Mouse (Mus musculus): Measurements from ENCODE around the gene Upf3b. TPM values are rescaled to one million over a fixed set of nuclear protein-coding genes. Genes with fewer than 3 reads are reported as not detected.
A peak's percentile ranks its signal among the peaks of the same experiment; 100 is the strongest.

The Upf3b gene
- polyA plus RNA-seq, 1 experiment from 2014 or later = 19.4 TPM

DNA sequence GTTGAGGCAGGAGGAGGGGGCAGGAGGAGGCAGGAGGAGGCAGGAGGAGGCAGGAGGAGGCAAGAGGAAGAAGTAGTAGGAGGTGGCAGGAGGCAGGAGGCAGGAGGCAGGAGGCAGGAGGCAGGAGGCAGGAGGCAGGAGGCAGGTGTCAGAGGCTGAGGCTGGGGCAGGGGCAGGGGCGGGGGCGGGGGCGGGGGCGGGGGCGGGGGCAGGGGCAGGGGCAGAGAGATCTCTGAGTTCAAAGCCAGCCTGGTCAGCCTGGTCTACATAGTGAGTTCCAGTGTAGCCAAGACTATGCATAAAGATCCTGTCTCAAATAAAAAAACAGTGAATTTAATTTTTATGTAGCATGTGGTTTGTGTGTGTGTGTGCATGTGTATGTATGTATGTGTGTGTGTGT, 7.0 kb upstream of the Upf3b start:
- Histone ChIP-seq H3K9me3 (replicated peaks; ENCODE audit: control insufficient read depth, low read length) (no peaks in the 10 kb centered on the region), H3K4me3 (replicated peaks; ENCODE audit: low read length) (no peak overlapping the region), H3K9ac (ENCODE audit: low read length) (no peak overlapping the region), H3K27me3 (ENCODE audit: control insufficient read depth, insufficient read depth, low read length) (no peaks in the 10 kb centered on the region), H3K27ac (ENCODE audit: low read length) (no peak overlapping the region), H3K36me3 (ENCODE audit: control insufficient read depth, insufficient read depth, low read length) (no peaks in the 10 kb centered on the region), H3K4me1 (ENCODE audit: control insufficient read depth, insufficient read depth, low read length) (no peaks in the 10 kb centered on the region), H3K4me2 (ENCODE audit: low read depth, low read length) (no peak overlapping the region)
- no CpG with 5 or more reads among the region's 5 CpGs for WGBS
- ATAC-seq (ENCODE audit: insufficient read depth, low FRiP score) = 0 out of 2 replicates have a peak, but pooled peaks have one; percentile 53

DNA sequence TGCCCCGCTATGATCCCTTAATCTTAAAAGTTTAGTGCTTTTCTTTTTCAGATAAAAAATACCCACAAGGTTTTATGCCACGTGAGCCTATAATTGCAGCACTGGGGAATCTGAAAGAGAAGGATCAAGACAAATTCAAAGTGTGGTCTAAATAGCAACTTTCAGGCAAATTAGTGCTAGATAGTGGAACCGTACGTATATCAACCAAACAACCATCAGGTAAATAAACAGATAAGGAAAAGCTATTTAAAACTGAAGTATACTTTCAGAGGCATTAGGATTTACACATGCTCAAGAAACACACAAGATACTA, 715 bp upstream of the Upf3b start:
- no peak overlapping the region for H3K4me2 ChIP-seq (ENCODE audit: low read depth, low read length)
- H3K27ac ChIP-seq (ENCODE audit: low read length) = no peak overlapping the region
- WGBS = 82% methylated on average over 4 of the region's 4 CpGs
- H3K4me1 ChIP-seq (ENCODE audit: control insufficient read depth, insufficient read depth, low read length) = no peaks in the 10 kb centered on the region
- no peak overlapping the region for H3K4me3 ChIP-seq (replicated peaks; ENCODE audit: low read length)
- no peak for ATAC-seq (ENCODE audit: insufficient read depth, low FRiP score)
- no peaks in the 10 kb centered on the region for H3K9me3 ChIP-seq (replicated peaks; ENCODE audit: control insufficient read depth, low read length)
- no peak overlapping the region for H3K9ac ChIP-seq (ENCODE audit: low read length)
- no peaks in the 10 kb centered on the region for H3K36me3 ChIP-seq (ENCODE audit: control insufficient read depth, insufficient read depth, low read length)
- H3K27me3 ChIP-seq (ENCODE audit: control insufficient read depth, insufficient read depth, low read length) = no peaks in the 10 kb centered on the region

DNA sequence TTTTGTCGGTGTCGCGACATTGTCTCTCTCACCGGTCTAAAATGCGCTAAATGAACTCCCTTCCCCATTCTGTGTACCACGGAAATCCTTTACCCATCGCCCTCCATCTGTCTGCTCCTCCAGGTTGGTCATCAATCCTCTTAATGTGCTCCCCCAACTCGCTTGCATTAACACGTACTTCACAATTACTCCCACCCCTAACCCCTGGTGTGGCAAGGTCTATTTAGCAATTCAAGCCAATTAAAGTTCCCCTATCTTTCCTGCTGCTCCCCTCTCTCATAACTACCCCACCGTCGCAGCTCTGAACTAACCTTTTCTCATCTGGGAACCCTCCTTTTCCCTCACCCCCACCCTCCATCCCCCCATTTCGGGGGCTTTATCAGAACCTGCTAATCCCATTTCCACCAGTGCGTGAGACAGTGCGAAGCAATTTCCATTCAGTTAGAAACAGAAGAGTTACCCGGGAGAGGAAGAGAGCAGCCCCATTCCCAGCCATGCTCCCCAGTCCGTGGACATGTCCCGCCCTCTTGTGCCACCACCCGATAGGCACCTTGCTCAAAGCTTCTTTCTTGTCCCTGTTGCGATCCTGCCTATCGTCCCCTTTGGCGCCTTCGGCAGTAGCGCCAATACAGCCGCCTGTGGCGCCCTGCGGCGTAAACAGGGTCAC, 463 bp downstream of the Upf3b start:
- H3K4me1 ChIP-seq (ENCODE audit: control insufficient read depth, insufficient read depth, low read length) = no peaks in the 10 kb centered on the region
- no peaks in the 10 kb centered on the region for H3K36me3 ChIP-seq (ENCODE audit: control insufficient read depth, insufficient read depth, low read length)
- peak overlapping the region; percentile 61 for H3K4me3 ChIP-seq (replicated peaks; ENCODE audit: low read length)
- H3K9me3 ChIP-seq (replicated peaks; ENCODE audit: control insufficient read depth, low read length) = no peaks in the 10 kb centered on the region
- peak overlapping the region; percentile 74 for H3K9ac ChIP-seq (ENCODE audit: low read length)
- WGBS = 15% methylated on average over 27 of the region's 27 CpGs
- H3K4me2 ChIP-seq (ENCODE audit: low read depth, low read length) = peak overlapping the region; percentile 65
- H3K27me3 ChIP-seq (ENCODE audit: control insufficient read depth, insufficient read depth, low read length) = no peaks in the 10 kb centered on the region
- peak; percentile 79 for ATAC-seq (ENCODE audit: insufficient read depth, low FRiP score)
- peak overlapping the region; percentile 81 for H3K27ac ChIP-seq (ENCODE audit: low read length)

DNA sequence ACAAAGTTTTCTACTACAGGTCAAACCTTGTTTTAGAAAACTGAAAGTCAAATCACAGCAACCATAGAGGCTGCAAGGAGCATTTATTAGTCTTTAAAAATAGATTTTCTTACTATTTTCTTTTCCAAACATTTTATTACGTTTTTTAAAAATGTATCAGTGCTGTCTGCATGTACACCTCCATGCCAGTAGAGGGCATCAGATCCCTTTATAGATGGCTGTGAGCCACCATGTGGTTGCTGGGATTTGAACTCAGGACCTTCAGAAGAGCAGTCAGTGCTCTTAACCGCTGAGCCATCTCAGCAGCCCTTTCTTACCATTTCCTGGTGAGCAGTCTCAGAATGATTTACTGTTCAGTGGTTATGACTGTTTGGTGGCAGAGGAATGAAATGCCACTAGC, 6.3 kb downstream of the Upf3b start:
- H3K4me3 ChIP-seq (replicated peaks; ENCODE audit: low read length) = no peak overlapping the region
- H3K27me3 ChIP-seq (ENCODE audit: control insufficient read depth, insufficient read depth, low read length) = no peaks in the 10 kb centered on the region
- H3K9ac ChIP-seq (ENCODE audit: low read length) = no peak overlapping the region
- no peaks in the 10 kb centered on the region for H3K9me3 ChIP-seq (replicated peaks; ENCODE audit: control insufficient read depth, low read length)
- no peak for ATAC-seq (ENCODE audit: insufficient read depth, low FRiP score)
- no peak overlapping the region for H3K27ac ChIP-seq (ENCODE audit: low read length)
- no peak overlapping the region for H3K4me2 ChIP-seq (ENCODE audit: low read depth, low read length)
- WGBS = 80% methylated on average over 2 of the region's 2 CpGs
- no peaks in the 10 kb centered on the region for H3K4me1 ChIP-seq (ENCODE audit: control insufficient read depth, insufficient read depth, low read length)
- no peaks in the 10 kb centered on the region for H3K36me3 ChIP-seq (ENCODE audit: control insufficient read depth, insufficient read depth, low read length)

DNA sequence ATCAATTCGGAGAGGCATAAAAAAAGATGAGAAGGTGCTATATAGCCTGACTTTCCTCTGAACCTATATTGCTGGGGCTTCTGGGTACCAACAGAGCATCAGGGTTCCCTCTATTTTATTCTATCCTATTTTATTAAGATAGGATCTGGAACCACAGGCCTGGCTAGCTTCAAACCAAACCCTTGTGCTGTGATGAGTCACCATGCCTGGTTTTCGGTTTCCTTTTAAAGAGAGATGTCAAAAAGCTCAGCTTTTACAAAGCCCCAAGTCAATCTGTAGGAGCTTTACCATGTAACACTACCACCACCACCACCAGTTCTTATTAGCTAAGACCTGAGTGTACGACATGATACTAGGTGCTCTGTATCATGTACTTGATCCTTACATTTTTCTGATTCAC, 11.4 kb downstream of the Upf3b start:
- no peaks in the 10 kb centered on the region for H3K9me3 ChIP-seq (replicated peaks; ENCODE audit: control insufficient read depth, low read length)
- no peaks in the 10 kb centered on the region for H3K27me3 ChIP-seq (ENCODE audit: control insufficient read depth, insufficient read depth, low read length)
- H3K36me3 ChIP-seq (ENCODE audit: control insufficient read depth, insufficient read depth, low read length) = no peaks in the 10 kb centered on the region
- no peak overlapping the region for H3K4me2 ChIP-seq (ENCODE audit: low read depth, low read length)
- no peak for ATAC-seq (ENCODE audit: insufficient read depth, low FRiP score)
- WGBS = 84% methylated on average over 3 of the region's 3 CpGs
- no peak overlapping the region for H3K9ac ChIP-seq (ENCODE audit: low read length)
- H3K4me1 ChIP-seq (ENCODE audit: control insufficient read depth, insufficient read depth, low read length) = no peaks in the 10 kb centered on the region
- H3K27ac ChIP-seq (ENCODE audit: low read length) = no peak overlapping the region
- H3K4me3 ChIP-seq (replicated peaks; ENCODE audit: low read length) = no peak overlapping the region

DNA sequence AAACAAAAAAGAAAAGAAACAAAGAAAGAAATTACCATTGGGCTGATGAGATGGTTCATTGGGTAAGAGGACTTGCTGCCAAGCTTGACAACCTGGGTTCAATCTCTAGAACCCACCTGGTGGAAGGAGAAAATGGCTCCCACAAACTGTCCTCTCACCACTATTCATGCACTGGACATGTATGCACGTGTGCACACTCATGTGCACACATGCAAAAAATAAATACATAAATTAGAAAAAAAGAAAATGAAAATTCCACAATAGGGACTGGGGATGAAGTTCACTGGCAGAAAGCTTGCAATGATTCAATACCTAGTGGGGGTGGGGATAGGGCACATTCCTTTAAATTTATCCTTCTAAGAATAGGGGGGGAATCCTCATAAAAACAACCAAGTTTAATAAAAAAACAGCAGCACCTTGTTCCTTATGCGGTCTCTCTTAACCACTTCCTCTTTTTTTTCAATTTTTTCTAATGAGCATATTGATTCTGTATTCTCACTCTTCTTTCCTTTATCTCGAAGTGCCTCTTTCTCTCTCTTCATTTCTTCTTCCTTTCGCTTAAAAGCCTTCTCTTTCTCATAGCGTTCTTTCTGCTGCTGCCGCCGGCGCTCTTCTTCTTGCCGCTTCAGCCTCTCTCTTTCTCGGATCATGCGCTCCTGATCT, 14.9 kb downstream of the Upf3b start:
- H3K9ac ChIP-seq (ENCODE audit: low read length) = no peak overlapping the region

DNA sequence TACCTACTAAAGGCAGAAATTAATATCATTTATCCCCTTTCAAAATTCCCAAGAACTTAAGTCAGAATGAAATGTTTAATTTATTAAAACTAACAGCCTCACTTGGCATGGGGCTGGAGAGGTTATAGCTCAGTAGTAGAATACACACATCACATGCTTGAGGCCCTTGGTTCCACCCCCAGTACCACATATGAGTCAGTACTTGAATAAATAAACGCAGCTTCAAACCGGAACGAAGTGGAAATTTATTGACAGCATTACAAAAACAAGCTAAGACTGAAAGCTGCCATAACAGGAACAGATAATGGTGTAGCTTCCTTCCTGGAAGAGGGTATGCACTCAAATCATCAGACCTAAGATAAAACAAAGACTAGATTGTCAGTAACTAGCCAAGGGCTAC, 18.7 kb downstream of the Upf3b start:
- Histone ChIP-seq H3K4me2 (ENCODE audit: low read depth, low read length) (no peak overlapping the region), H3K9ac (ENCODE audit: low read length) (no peak overlapping the region), H3K4me3 (replicated peaks; ENCODE audit: low read length) (no peak overlapping the region), H3K27ac (ENCODE audit: low read length) (no peak overlapping the region), H3K36me3 (ENCODE audit: control insufficient read depth, insufficient read depth, low read length) (no peaks in the 10 kb centered on the region), H3K9me3 (replicated peaks; ENCODE audit: control insufficient read depth, low read length) (no peaks in the 10 kb centered on the region), H3K27me3 (ENCODE audit: control insufficient read depth, insufficient read depth, low read length) (no peaks in the 10 kb centered on the region), H3K4me1 (ENCODE audit: control insufficient read depth, insufficient read depth, low read length) (no peaks in the 10 kb centered on the region)
- ATAC-seq (ENCODE audit: insufficient read depth, low FRiP score) = no peak
- 73% methylated on average over 3 of the region's 3 CpGs for WGBS

More for the DNA sequence above, 14.9 kb downstream of the Upf3b start:
- no peak overlapping the region for H3K4me2 ChIP-seq (ENCODE audit: low read depth, low read length)
- WGBS = 88% methylated on average over 11 of the region's 11 CpGs
- H3K9me3 ChIP-seq (replicated peaks; ENCODE audit: control insufficient read depth, low read length) = no peaks in the 10 kb centered on the region
- no peaks in the 10 kb centered on the region for H3K4me1 ChIP-seq (ENCODE audit: control insufficient read depth, insufficient read depth, low read length)
- ATAC-seq (ENCODE audit: insufficient read depth, low FRiP score) = no peak
- no peaks in the 10 kb centered on the region for H3K27me3 ChIP-seq (ENCODE audit: control insufficient read depth, insufficient read depth, low read length)
- H3K36me3 ChIP-seq (ENCODE audit: control insufficient read depth, insufficient read depth, low read length) = no peaks in the 10 kb centered on the region
- H3K4me3 ChIP-seq (replicated peaks; ENCODE audit: low read length) = no peak overlapping the region
- H3K27ac ChIP-seq (ENCODE audit: low read length) = no peak overlapping the region

DNA sequence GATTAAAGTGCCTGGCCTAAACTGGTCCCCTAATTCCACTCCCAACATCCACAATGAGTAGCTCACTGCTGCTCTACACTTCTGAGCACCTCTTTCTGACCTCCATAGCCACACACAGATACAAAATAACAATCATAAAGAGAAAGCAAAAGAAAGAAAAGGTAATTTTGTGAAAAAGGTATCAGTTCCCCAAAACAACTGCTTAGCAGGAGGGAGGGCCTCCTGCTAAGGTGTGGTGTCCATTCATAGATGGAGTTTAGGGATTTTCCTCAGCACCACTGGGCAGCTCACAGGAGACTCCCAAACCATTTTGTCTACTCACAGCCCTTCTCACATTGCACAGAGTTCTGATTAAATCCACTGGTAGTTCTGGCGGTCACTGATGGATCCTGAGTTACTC, 21.3 kb downstream of the Upf3b start:
- H3K4me1 ChIP-seq (ENCODE audit: control insufficient read depth, insufficient read depth, low read length) = no peaks in the 10 kb centered on the region
- no peaks in the 10 kb centered on the region for H3K27me3 ChIP-seq (ENCODE audit: control insufficient read depth, insufficient read depth, low read length)
- 74% methylated on average over 1 of the region's 1 CpGs for WGBS
- H3K9me3 ChIP-seq (replicated peaks; ENCODE audit: control insufficient read depth, low read length) = no peaks in the 10 kb centered on the region
- no peak for ATAC-seq (ENCODE audit: insufficient read depth, low FRiP score)
- no peak overlapping the region for H3K9ac ChIP-seq (ENCODE audit: low read length)
- H3K27ac ChIP-seq (ENCODE audit: low read length) = no peak overlapping the region
- H3K4me3 ChIP-seq (replicated peaks; ENCODE audit: low read length) = no peak overlapping the region
- no peaks in the 10 kb centered on the region for H3K36me3 ChIP-seq (ENCODE audit: control insufficient read depth, insufficient read depth, low read length)
- H3K4me2 ChIP-seq (ENCODE audit: low read depth, low read length) = no peak overlapping the region

DNA sequence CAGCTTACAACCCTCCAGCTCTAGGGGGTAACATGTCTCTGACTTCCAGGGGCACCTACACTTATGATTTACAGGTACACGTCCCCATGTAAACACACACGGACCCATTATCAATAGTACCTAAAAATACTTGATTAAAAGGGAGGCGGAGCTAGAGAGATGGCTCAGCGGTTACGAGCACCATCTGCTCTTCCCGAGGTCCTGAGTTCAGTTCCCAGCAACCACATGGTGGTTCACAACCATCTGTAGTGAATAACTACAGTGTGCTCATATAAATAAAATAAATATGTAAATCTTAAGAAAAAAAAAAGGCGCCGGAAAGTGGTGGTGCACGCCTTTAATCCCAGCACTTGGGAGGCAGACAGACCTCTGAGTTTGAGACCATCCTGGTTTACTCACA, 24.5 kb downstream of the Upf3b start:
- no peaks in the 10 kb centered on the region for H3K27me3 ChIP-seq (ENCODE audit: control insufficient read depth, insufficient read depth, low read length)
- peak overlapping the region; percentile 93 for H3K27ac ChIP-seq (ENCODE audit: low read length)
- WGBS = 22% methylated on average over 9 of the region's 9 CpGs
- peak overlapping the region; percentile 65 for H3K9ac ChIP-seq (ENCODE audit: low read length)
- H3K9me3 ChIP-seq (replicated peaks; ENCODE audit: control insufficient read depth, low read length) = no peaks in the 10 kb centered on the region
- peak overlapping the region; percentile 45 for H3K4me2 ChIP-seq (ENCODE audit: low read depth, low read length)
- H3K4me1 ChIP-seq (ENCODE audit: control insufficient read depth, insufficient read depth, low read length) = no peaks in the 10 kb centered on the region
- no peak; the same call in 1 of the 2 replicates for ATAC-seq (ENCODE audit: insufficient read depth, low FRiP score)
- peaks cover 4% of the 10 kb centered on the region; the same call in 1 of the 2 replicates for H3K36me3 ChIP-seq (ENCODE audit: control insufficient read depth, insufficient read depth, low read length)
- H3K4me3 ChIP-seq (replicated peaks; ENCODE audit: low read length) = peak overlapping the region; percentile 65

Data from stomach, embryonic 16.5 days (tissue).